Mouse (Mus musculus) cerebellum, adult 2 months (tissue): ENCODE measurements at regions not wholly inside any gene's neighbourhood (a gene's known extent, or its start where the extent isn't known, plus 50 kb on each side); places are given as distances from the start of the nearest gene placed in this dataset.
"Not testable (repeated sequence)": the region's sequence is repeated elsewhere in the genome, so short reads cannot be mapped to it uniquely, and the experiment has no call there.

Source experiments
- DNase-seq, 2 experiments: peaks; one replicate each; pipeline ENCODE4 v3.0.0; 2021
- H3K27ac ChIP-seq: fragments of 200-500 bp; 2 replicates; pipeline ENCODE4 v1.5.1; 2012; ENCODE audit warnings: low read length, control low read depth, inconsistent platforms; ENCODE audit not compliant: insufficient read depth
- H3K27me3 ChIP-seq: fragments of 200-500 bp; 2 replicates; pipeline ENCODE4 v1.6.1; 2012; ENCODE audit warnings: inconsistent platforms, mild to moderate bottlenecking, low read length, moderate library complexity; ENCODE audit not compliant: control insufficient read depth, insufficient read depth
- H3K4me1 ChIP-seq: fragments of 200-500 bp; 2 replicates; pipeline ENCODE4 v1.6.1; 2011; ENCODE audit warnings: low read length; ENCODE audit not compliant: control insufficient read depth, insufficient read depth
- H3K4me3 ChIP-seq: fragments of 200-500 bp; replicated peaks from 2 replicates; pipeline ENCODE3; 2011; ENCODE audit warnings: mild to moderate bottlenecking, low read depth, low read length, control low read depth; ENCODE audit not compliant: insufficient read depth
- CTCF ChIP-seq: fragments of 200-500 bp; IDR thresholded peaks from 2 replicates; pipeline ENCODE4 v1.5.1; 2011; ENCODE audit warnings: low read depth, mild to moderate bottlenecking, control low read depth, low read length, moderate library complexity, borderline replicate concordance; ENCODE audit not compliant: insufficient read depth
- POLR2A ChIP-seq: fragments of 200-500 bp; IDR thresholded peaks from 2 replicates; pipeline ENCODE4 v1.6.1; 2011; ENCODE audit warnings: low read length, control low read depth, borderline replicate concordance; ENCODE audit not compliant: insufficient read depth
- WGBS: fragments of 180-500 bp; shearing (Covaris S2); methylation state at CpG from one replicate; pipeline ENCODE4 v1.1.7; 2018; 5-methylcytosine and 5-hydroxymethylcytosine counted together

- 81% methylated on average over 1 of the region's 1 CpGs for WGBS
- Histone ChIP-seq H3K4me1 (peaks cover 2% of the 10 kb centered on the region; the same call in 1 of the 2 replicates), H3K4me3 (no peak overlapping the region), H3K27me3 (no peaks in the 10 kb centered on the region), H3K27ac (no peak overlapping the region)
- no peak for TF ChIP-seq CTCF
- no peak for TF ChIP-seq POLR2A
- no peak for DNase-seq
These were observed 335.8 kb downstream of the Tm4sf1 start for GRCm38 (mm10) chr3:56966008-56966407.

GRCm38 (mm10) chr3:56965444-56965843, 336.3 kb downstream of the Tm4sf1 start:
- no peak for DNase-seq
- peaks cover 2% of the 10 kb centered on the region; the same call in 1 of the 2 replicates for H3K4me1 ChIP-seq
- H3K27ac ChIP-seq: no peak overlapping the region
- TF ChIP-seq CTCF (no peak), POLR2A (no peak)
- H3K27me3 ChIP-seq: no peaks in the 10 kb centered on the region
- no peak overlapping the region for H3K4me3 ChIP-seq
- 90% methylated on average over 2 of the region's 2 CpGs for WGBS

- H3K27ac ChIP-seq: no peak overlapping the region
- H3K4me1 ChIP-seq: peaks cover 2% of the 10 kb centered on the region; the same call in 1 of the 2 replicates
- WGBS: 95% methylated on average over 3 of the region's 3 CpGs
- H3K4me3 ChIP-seq: no peak overlapping the region
- no peak for DNase-seq
- H3K27me3 ChIP-seq: no peaks in the 10 kb centered on the region
- TF ChIP-seq POLR2A (no peak), CTCF (no peak)
These were observed 337.6 kb downstream of the Tm4sf1 start for GRCm38 (mm10) chr3:56964156-56964555.

GRCm38 (mm10) chr3:56963251-56963650, 338.5 kb downstream of the Tm4sf1 start:
- Histone ChIP-seq H3K27me3 (no peaks in the 10 kb centered on the region), H3K4me1 (peaks cover 2% of the 10 kb centered on the region; the same call in 1 of the 2 replicates), H3K4me3 (no peak overlapping the region), H3K27ac (no peak overlapping the region)
- DNase-seq: peak; percentile 22 to 46
- 44% methylated on average over 3 of the region's 3 CpGs for WGBS
- TF ChIP-seq CTCF (no peak), POLR2A (no peak)

- H3K27me3 ChIP-seq: no peaks in the 10 kb centered on the region
- no peak overlapping the region for H3K27ac ChIP-seq
- H3K4me1 ChIP-seq: peaks cover 2% of the 10 kb centered on the region; the same call in 1 of the 2 replicates
- 16% methylated on average over 3 of the region's 3 CpGs for WGBS
- DNase-seq: peak; percentile 37 to 77
- no peak overlapping the region for H3K4me3 ChIP-seq
- no peak for TF ChIP-seq POLR2A
- no peak for TF ChIP-seq CTCF
These were observed 339.4 kb downstream of the Tm4sf1 start for GRCm38 (mm10) chr3:56962248-56963013.

GRCm38 (mm10) chr3:56956978-56957377, 344.8 kb downstream of the Tm4sf1 start:
- TF ChIP-seq CTCF (no peak), POLR2A (no peak)
- WGBS: 94% methylated on average over 2 of the region's 2 CpGs
- Histone ChIP-seq H3K4me1 (no peaks in the 10 kb centered on the region), H3K27ac (no peak overlapping the region), H3K27me3 (no peaks in the 10 kb centered on the region), H3K4me3 (no peak overlapping the region)
- no peak for DNase-seq

- Histone ChIP-seq H3K4me3 (no peak overlapping the region), H3K27ac (no peak overlapping the region), H3K4me1 (no peaks in the 10 kb centered on the region), H3K27me3 (no peaks in the 10 kb centered on the region)
- 50% methylated on average over 2 of the region's 2 CpGs for WGBS
- DNase-seq: no peak
- TF ChIP-seq CTCF (no peak), POLR2A (no peak)
These were observed 346.0 kb downstream of the Tm4sf1 start for GRCm38 (mm10) chr3:56955799-56956121.

GRCm38 (mm10) chr3:56955098-56955798, 346.5 kb downstream of the Tm4sf1 start:
- TF ChIP-seq CTCF: no peak
- TF ChIP-seq POLR2A: no peak
- WGBS: 39% methylated on average over 7 of the region's 7 CpGs
- H3K27me3 ChIP-seq: no peaks in the 10 kb centered on the region
- no peak overlapping the region for H3K27ac ChIP-seq
- no peak for DNase-seq
- no peak overlapping the region for H3K4me3 ChIP-seq
- H3K4me1 ChIP-seq: no peaks in the 10 kb centered on the region

GRCm38 (mm10) chr3:56942557-56942956, 359.2 kb downstream of the Tm4sf1 start:
- not testable (repeated sequence) for H3K27me3 ChIP-seq, H3K4me1 ChIP-seq, DNase-seq, H3K27ac ChIP-seq, H3K4me3 ChIP-seq
- WGBS: no CpG with 5 or more reads among the region's 1 CpGs

- H3K27me3 ChIP-seq, H3K4me1 ChIP-seq, DNase-seq, H3K27ac ChIP-seq, H3K4me3 ChIP-seq: not testable (repeated sequence)
- 100% methylated on average over 1 of the region's 2 CpGs for whole genome bisulfite sequencing
These were observed 372.8 kb downstream of the Tm4sf1 start for GRCm38 (mm10) chr3:56928940-56929339.
